Mouse (Mus musculus): ENCODE results near the gene Ankmy1. TPM values are rescaled to one million over a fixed set of nuclear protein-coding genes. Genes with fewer than 3 reads are reported as not detected.
A peak's percentile ranks its signal among the peaks of the same experiment; 100 is the strongest.

Ankmy1 gene
- polyA plus RNA-seq, 1 experiment from 2014 or later = 0.55 TPM

- ATAC-seq = no peak
- peak overlapping the region; percentile 93 for H3K27ac ChIP-seq (ENCODE audit: low read depth, low read length)
- no peaks in the 10 kb centered on the region for H3K27me3 ChIP-seq (replicated peaks; ENCODE audit: control insufficient read depth, insufficient read depth, low read length)
- peak overlapping the region; percentile 83 for H3K4me3 ChIP-seq (ENCODE audit: low read length)
- H3K9ac ChIP-seq (ENCODE audit: low read depth, low read length) = peak overlapping the region; percentile 84
- no peaks in the 10 kb centered on the region for H3K36me3 ChIP-seq (ENCODE audit: control insufficient read depth, insufficient read depth, low read length)
- 45% methylated on average over 20 of the region's 20 CpGs for WGBS
- H3K4me2 ChIP-seq (ENCODE audit: low read length) = peak overlapping the region; percentile 90
- H3K9me3 ChIP-seq (ENCODE audit: control insufficient read depth, low read length) = no peaks in the 10 kb centered on the region
- H3K4me1 ChIP-seq (ENCODE audit: control insufficient read depth, insufficient read depth, low read depth, low read length) = peaks cover 35% of the 10 kb centered on the region
Measured at GRCm38 (mm10) chr1:92907632-92908360, 5.1 kb upstream of the Ankmy1 start.

GRCm38 (mm10) chr1:92906779-92907631 is 4.3 kb upstream of the Ankmy1 start, which contains the start of gene Dusp28:
Dusp28 (plus strand) TSS chr1:92906981.
- Histone ChIP-seq H3K27me3 (replicated peaks; ENCODE audit: control insufficient read depth, insufficient read depth, low read length) (no peaks in the 10 kb centered on the region), H3K9me3 (ENCODE audit: control insufficient read depth, low read length) (no peaks in the 10 kb centered on the region), H3K4me1 (ENCODE audit: control insufficient read depth, insufficient read depth, low read depth, low read length) (peaks cover 31% of the 10 kb centered on the region), H3K4me2 (ENCODE audit: low read length) (peak within 1 kb of the TSS; percentile 90), H3K27ac (ENCODE audit: low read depth, low read length) (peak within 1 kb of the TSS; percentile 93), H3K36me3 (ENCODE audit: control insufficient read depth, insufficient read depth, low read length) (no peaks in the 10 kb centered on the region), H3K9ac (ENCODE audit: low read depth, low read length) (peak within 1 kb of the TSS; percentile 84), H3K4me3 (ENCODE audit: low read length) (peak within 1 kb of the TSS; percentile 83)
- ATAC-seq = peak; percentile 91
- WGBS = under 1% methylated on average over 67 of the region's 81 CpGs

GRCm38 (mm10) chr1:92905703-92906310 is 3.1 kb upstream of the Ankmy1 start:
- Histone ChIP-seq H3K9me3 (ENCODE audit: control insufficient read depth, low read length) (no peaks in the 10 kb centered on the region), H3K4me1 (ENCODE audit: control insufficient read depth, insufficient read depth, low read depth, low read length) (peaks cover 27% of the 10 kb centered on the region), H3K4me3 (ENCODE audit: low read length) (no peak overlapping the region), H3K27ac (ENCODE audit: low read depth, low read length) (no peak overlapping the region), H3K4me2 (ENCODE audit: low read length) (no peak overlapping the region; the same call in 1 of the 2 replicates), H3K27me3 (replicated peaks; ENCODE audit: control insufficient read depth, insufficient read depth, low read length) (peaks cover 2% of the 10 kb centered on the region; the same call in 1 of the 2 replicates), H3K36me3 (ENCODE audit: control insufficient read depth, insufficient read depth, low read length) (no peaks in the 10 kb centered on the region), H3K9ac (ENCODE audit: low read depth, low read length) (no peak overlapping the region)
- 95% methylated on average over 2 of the region's 2 CpGs for WGBS
- no peak for ATAC-seq

DNA sequence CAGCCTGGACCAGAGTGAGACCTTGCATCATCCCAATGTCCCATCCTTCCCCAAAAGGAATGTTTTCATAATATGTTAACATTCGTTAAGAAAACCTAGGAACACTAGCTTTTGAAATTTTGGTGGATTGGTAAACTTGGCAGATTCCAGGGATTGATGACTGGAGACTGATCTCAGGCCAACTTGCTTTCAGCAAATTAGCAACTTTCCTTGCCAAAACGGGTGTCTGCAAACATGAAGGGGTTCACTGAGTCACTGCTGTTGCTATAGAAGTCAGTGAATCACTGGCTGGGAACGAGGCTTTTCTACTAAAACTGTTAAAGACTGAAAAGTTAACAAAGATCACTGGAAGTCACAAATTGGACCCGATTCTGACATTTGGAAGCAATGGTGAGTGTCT is 921 bp upstream of the Ankmy1 start:
- no peak overlapping the region for H3K4me3 ChIP-seq (ENCODE audit: low read length)
- peaks cover 18% of the 10 kb centered on the region for H3K4me1 ChIP-seq (ENCODE audit: control insufficient read depth, insufficient read depth, low read depth, low read length)
- H3K36me3 ChIP-seq (ENCODE audit: control insufficient read depth, insufficient read depth, low read length) = no peaks in the 10 kb centered on the region
- peaks cover 2% of the 10 kb centered on the region; the same call in 1 of the 2 replicates for H3K27me3 ChIP-seq (replicated peaks; ENCODE audit: control insufficient read depth, insufficient read depth, low read length)
- no peak overlapping the region for H3K9ac ChIP-seq (ENCODE audit: low read depth, low read length)
- no peak for ATAC-seq
- WGBS = 68% methylated on average over 4 of the region's 4 CpGs
- no peaks in the 10 kb centered on the region for H3K9me3 ChIP-seq (ENCODE audit: control insufficient read depth, low read length)
- H3K27ac ChIP-seq (ENCODE audit: low read depth, low read length) = no peak overlapping the region
- no peak overlapping the region for H3K4me2 ChIP-seq (ENCODE audit: low read length)

GRCm38 (mm10) chr1:92895089-92895488 is 7.6 kb downstream of the Ankmy1 start:
- peak; percentile 77 for ATAC-seq
- 13% methylated on average over 3 of the region's 3 CpGs for WGBS

DNA sequence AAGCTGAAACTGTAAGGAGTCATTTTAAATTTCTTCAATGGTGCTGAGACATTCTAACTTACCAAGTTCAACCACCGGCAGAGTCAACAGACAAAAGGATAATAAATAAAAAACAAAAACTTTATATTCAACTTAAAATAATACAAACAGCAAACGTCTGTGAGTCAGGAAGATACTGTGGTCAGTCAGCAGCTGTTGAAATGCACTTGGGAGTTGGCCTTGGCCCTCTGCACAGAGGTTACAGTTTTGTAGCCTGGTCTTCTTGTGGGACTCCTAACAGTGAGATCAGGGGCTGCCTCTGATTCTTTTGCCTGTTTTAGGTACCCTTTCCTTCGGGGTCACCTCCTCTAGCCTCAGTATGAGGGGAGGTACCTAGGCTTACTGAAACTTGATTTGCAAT is 8.8 kb downstream of the Ankmy1 start:
- 70% methylated on average over 3 of the region's 3 CpGs for WGBS
- ATAC-seq = no peak
- H3K27ac ChIP-seq (ENCODE audit: low read depth, low read length) = no peak overlapping the region
- H3K4me2 ChIP-seq (ENCODE audit: low read length) = no peak overlapping the region
- no peaks in the 10 kb centered on the region for H3K36me3 ChIP-seq (ENCODE audit: control insufficient read depth, insufficient read depth, low read length)
- no peaks in the 10 kb centered on the region for H3K4me1 ChIP-seq (ENCODE audit: control insufficient read depth, insufficient read depth, low read depth, low read length)
- no peaks in the 10 kb centered on the region for H3K9me3 ChIP-seq (ENCODE audit: control insufficient read depth, low read length)
- no peak overlapping the region for H3K4me3 ChIP-seq (ENCODE audit: low read length)
- H3K27me3 ChIP-seq (replicated peaks; ENCODE audit: control insufficient read depth, insufficient read depth, low read length) = no peaks in the 10 kb centered on the region
- no peak overlapping the region for H3K9ac ChIP-seq (ENCODE audit: low read depth, low read length)

More at GRCm38 (mm10) chr1:92895089-92895488, 7.6 kb downstream of the Ankmy1 start:
- Histone ChIP-seq H3K9me3 (ENCODE audit: control insufficient read depth, low read length) (no peaks in the 10 kb centered on the region), H3K27ac (ENCODE audit: low read depth, low read length) (no peak overlapping the region), H3K9ac (ENCODE audit: low read depth, low read length) (no peak overlapping the region), H3K4me3 (ENCODE audit: low read length) (no peak overlapping the region), H3K36me3 (ENCODE audit: control insufficient read depth, insufficient read depth, low read length) (no peaks in the 10 kb centered on the region), H3K27me3 (replicated peaks; ENCODE audit: control insufficient read depth, insufficient read depth, low read length) (no peaks in the 10 kb centered on the region), H3K4me1 (ENCODE audit: control insufficient read depth, insufficient read depth, low read depth, low read length) (no peaks in the 10 kb centered on the region), H3K4me2 (ENCODE audit: low read length) (no peak overlapping the region)

GRCm38 (mm10) chr1:92892791-92893190 is 9.9 kb downstream of the Ankmy1 start:
- no peak overlapping the region for H3K4me2 ChIP-seq (ENCODE audit: low read length)
- no peak for ATAC-seq
- no peak overlapping the region for H3K4me3 ChIP-seq (ENCODE audit: low read length)
- H3K27ac ChIP-seq (ENCODE audit: low read depth, low read length) = no peak overlapping the region
- H3K27me3 ChIP-seq (replicated peaks; ENCODE audit: control insufficient read depth, insufficient read depth, low read length) = no peaks in the 10 kb centered on the region
- WGBS = 64% methylated on average over 3 of the region's 3 CpGs
- H3K4me1 ChIP-seq (ENCODE audit: control insufficient read depth, insufficient read depth, low read depth, low read length) = no peaks in the 10 kb centered on the region
- H3K9me3 ChIP-seq (ENCODE audit: control insufficient read depth, low read length) = no peaks in the 10 kb centered on the region
- no peaks in the 10 kb centered on the region for H3K36me3 ChIP-seq (ENCODE audit: control insufficient read depth, insufficient read depth, low read length)
- H3K9ac ChIP-seq (ENCODE audit: low read depth, low read length) = no peak overlapping the region

GRCm38 (mm10) chr1:92888901-92889655 is 13.6 kb downstream of the Ankmy1 start:
- Histone ChIP-seq H3K9ac (ENCODE audit: low read depth, low read length) (no peak overlapping the region), H3K4me1 (ENCODE audit: control insufficient read depth, insufficient read depth, low read depth, low read length) (no peaks in the 10 kb centered on the region), H3K4me2 (ENCODE audit: low read length) (no peak overlapping the region), H3K27me3 (replicated peaks; ENCODE audit: control insufficient read depth, insufficient read depth, low read length) (no peaks in the 10 kb centered on the region), H3K4me3 (ENCODE audit: low read length) (no peak overlapping the region), H3K9me3 (ENCODE audit: control insufficient read depth, low read length) (no peaks in the 10 kb centered on the region), H3K36me3 (ENCODE audit: control insufficient read depth, insufficient read depth, low read length) (no peaks in the 10 kb centered on the region), H3K27ac (ENCODE audit: low read depth, low read length) (no peak overlapping the region)
- ATAC-seq = no peak
- WGBS = 72% methylated on average over 7 of the region's 7 CpGs

Data from hindbrain, embryonic 16.5 days (tissue).